Mouse (Mus musculus): ENCODE results near the gene Mpg. TPM values are rescaled to one million over a fixed set of nuclear protein-coding genes. Genes with fewer than 3 reads are reported as not detected.

The Mpg gene
- 14.8 and 15.2 TPM in 2 replicates for polyA plus RNA-seq (2012; rRNA removed)

GRCm38 (mm10) chr11:32226124-32226871 is at the start of gene Mpg:
Mpg (plus strand) TSS chr11:32226505.
- TF ChIP-seq CTCF (IDR thresholded peaks at IDR 0.05; ENCODE audit: borderline replicate concordance, insufficient read depth, low read depth, low read length) (no peak), POLR2A (IDR thresholded peaks at IDR 0.05; ENCODE audit: borderline replicate concordance, insufficient read depth, low read length) (peak; percentile 87)
- H3K27ac ChIP-seq (ENCODE audit: insufficient read depth, low read length), result peak within 1 kb of the TSS; percentile 90
- WGBS, result 5% methylated on average over 47 of the region's 47 CpGs
- peaks cover 43% of the 10 kb centered on the region for H3K4me1 ChIP-seq (ENCODE audit: control insufficient read depth, insufficient read depth, low read length)
- DNase-seq, result peak; percentile 92
- peak within 1 kb of the TSS; percentile 61 for H3K4me3 ChIP-seq (replicated peaks; ENCODE audit: insufficient read depth, low read depth, low read length)
- H3K27me3 ChIP-seq (ENCODE audit: control insufficient read depth, insufficient read depth, low read length), result no peaks in the 10 kb centered on the region

GRCm38 (mm10) chr11:32178506-32178905 is 47.8 kb upstream of the Mpg start:
- 92% methylated on average over 1 of the region's 1 CpGs for WGBS
- Histone ChIP-seq H3K4me1 (ENCODE audit: control insufficient read depth, insufficient read depth, low read length) (no peaks in the 10 kb centered on the region), H3K27ac (ENCODE audit: insufficient read depth, low read length) (no peak overlapping the region), H3K27me3 (ENCODE audit: control insufficient read depth, insufficient read depth, low read length) (no peaks in the 10 kb centered on the region), H3K4me3 (replicated peaks; ENCODE audit: insufficient read depth, low read depth, low read length) (no peak overlapping the region)
- TF ChIP-seq POLR2A (IDR thresholded peaks at IDR 0.05; ENCODE audit: borderline replicate concordance, insufficient read depth, low read length), result no peak
- TF ChIP-seq CTCF (IDR thresholded peaks at IDR 0.05; ENCODE audit: borderline replicate concordance, insufficient read depth, low read depth, low read length), result no peak
- DNase-seq, result no peak

GRCm38 (mm10) chr11:32181246-32181645 is 45.1 kb upstream of the Mpg start:
- no peak overlapping the region for H3K27ac ChIP-seq (ENCODE audit: insufficient read depth, low read length)
- TF ChIP-seq POLR2A (IDR thresholded peaks at IDR 0.05; ENCODE audit: borderline replicate concordance, insufficient read depth, low read length) (no peak), CTCF (IDR thresholded peaks at IDR 0.05; ENCODE audit: borderline replicate concordance, insufficient read depth, low read depth, low read length) (no peak)
- H3K27me3 ChIP-seq (ENCODE audit: control insufficient read depth, insufficient read depth, low read length), result no peaks in the 10 kb centered on the region
- 90% methylated on average over 4 of the region's 4 CpGs for WGBS
- DNase-seq, result no peak
- H3K4me3 ChIP-seq (replicated peaks; ENCODE audit: insufficient read depth, low read depth, low read length), result no peak overlapping the region
- no peaks in the 10 kb centered on the region for H3K4me1 ChIP-seq (ENCODE audit: control insufficient read depth, insufficient read depth, low read length)

GRCm38 (mm10) chr11:32181973-32182868 is 44.1 kb upstream of the Mpg start:
- Histone ChIP-seq H3K4me1 (ENCODE audit: control insufficient read depth, insufficient read depth, low read length) (no peaks in the 10 kb centered on the region), H3K4me3 (replicated peaks; ENCODE audit: insufficient read depth, low read depth, low read length) (no peak overlapping the region), H3K27me3 (ENCODE audit: control insufficient read depth, insufficient read depth, low read length) (no peaks in the 10 kb centered on the region), H3K27ac (ENCODE audit: insufficient read depth, low read length) (no peak overlapping the region)
- 36% methylated on average over 25 of the region's 25 CpGs for WGBS
- peak; percentile 80 to 87 for DNase-seq
- TF ChIP-seq POLR2A (IDR thresholded peaks at IDR 0.05; ENCODE audit: borderline replicate concordance, insufficient read depth, low read length), result no peak
- peak; percentile 90 for TF ChIP-seq CTCF (IDR thresholded peaks at IDR 0.05; ENCODE audit: borderline replicate concordance, insufficient read depth, low read depth, low read length)

GRCm38 (mm10) chr11:32184469-32184868 is 41.8 kb upstream of the Mpg start:
- Histone ChIP-seq H3K27ac (ENCODE audit: insufficient read depth, low read length) (no peak overlapping the region), H3K4me3 (replicated peaks; ENCODE audit: insufficient read depth, low read depth, low read length) (no peak overlapping the region), H3K4me1 (ENCODE audit: control insufficient read depth, insufficient read depth, low read length) (no peaks in the 10 kb centered on the region), H3K27me3 (ENCODE audit: control insufficient read depth, insufficient read depth, low read length) (no peaks in the 10 kb centered on the region)
- TF ChIP-seq CTCF (IDR thresholded peaks at IDR 0.05; ENCODE audit: borderline replicate concordance, insufficient read depth, low read depth, low read length), result no peak
- TF ChIP-seq POLR2A (IDR thresholded peaks at IDR 0.05; ENCODE audit: borderline replicate concordance, insufficient read depth, low read length), result no peak
- 87% methylated on average over 8 of the region's 8 CpGs for WGBS
- no peak for DNase-seq

GRCm38 (mm10) chr11:32186031-32186430 is 40.3 kb upstream of the Mpg start:
- Histone ChIP-seq H3K27ac (ENCODE audit: insufficient read depth, low read length) (no peak overlapping the region), H3K4me3 (replicated peaks; ENCODE audit: insufficient read depth, low read depth, low read length) (no peak overlapping the region), H3K4me1 (ENCODE audit: control insufficient read depth, insufficient read depth, low read length) (peaks cover 10% of the 10 kb centered on the region), H3K27me3 (ENCODE audit: control insufficient read depth, insufficient read depth, low read length) (no peaks in the 10 kb centered on the region)
- no peak for TF ChIP-seq CTCF (IDR thresholded peaks at IDR 0.05; ENCODE audit: borderline replicate concordance, insufficient read depth, low read depth, low read length)
- no peak for TF ChIP-seq POLR2A (IDR thresholded peaks at IDR 0.05; ENCODE audit: borderline replicate concordance, insufficient read depth, low read length)
- WGBS, result 73% methylated on average over 3 of the region's 3 CpGs
- no peak for DNase-seq

- 96% methylated on average over 4 of the region's 4 CpGs for WGBS
- Histone ChIP-seq H3K4me1 (ENCODE audit: control insufficient read depth, insufficient read depth, low read length) (peaks cover 14% of the 10 kb centered on the region), H3K27me3 (ENCODE audit: control insufficient read depth, insufficient read depth, low read length) (no peaks in the 10 kb centered on the region), H3K4me3 (replicated peaks; ENCODE audit: insufficient read depth, low read depth, low read length) (no peak overlapping the region), H3K27ac (ENCODE audit: insufficient read depth, low read length) (no peak overlapping the region)
- no peak for DNase-seq
- TF ChIP-seq CTCF (IDR thresholded peaks at IDR 0.05; ENCODE audit: borderline replicate concordance, insufficient read depth, low read depth, low read length) (no peak), POLR2A (IDR thresholded peaks at IDR 0.05; ENCODE audit: borderline replicate concordance, insufficient read depth, low read length) (no peak)
Measured at GRCm38 (mm10) chr11:32187256-32187655, 39.0 kb upstream of the Mpg start.
